Mouse (Mus musculus) kidney, postnatal 0 days (tissue): ENCODE data around the gene Taok2. TPM values are rescaled to one million over a fixed set of nuclear protein-coding genes. Genes with fewer than 3 reads are reported as not detected.

ENCODE experiments used
- ATAC-seq: fragments of 200-750 bp; cut with Nextera tagmentation; replicated peaks from 2 replicates; pipeline ENCODE4 v1.8.0; 2017; ENCODE audit warnings: low read depth, moderate number of reproducible peaks, moderate TSS enrichment, moderate library complexity; ENCODE audit not compliant: low FRiP score
- DNase-seq: peaks from one replicate; pipeline ENCODE4 v3.0.0-alpha.2; 2016; ENCODE audit warnings: low spot score
- H3K27ac ChIP-seq: fragments of 300-500 bp; sonication (generic); 2 replicates; pipeline ENCODE4 v1.5.1; 2014; ENCODE audit warnings: mild to moderate bottlenecking
- H3K27me3 ChIP-seq: fragments of 300-500 bp; sonication (generic); 2 replicates; pipeline ENCODE4 v1.6.1; 2014; ENCODE audit warnings: low read length, mixed read lengths; ENCODE audit not compliant: insufficient read depth
- H3K36me3 ChIP-seq: fragments of 300-500 bp; sonication (generic); 2 replicates; pipeline ENCODE4 v1.6.1; 2014; ENCODE audit warnings: low read length, mixed read lengths; ENCODE audit not compliant: insufficient read depth
- H3K4me1 ChIP-seq: fragments of 300-500 bp; sonication (generic); replicated peaks from 2 replicates; pipeline ENCODE4 v1.6.1; 2014; ENCODE audit warnings: antibody characterized with exemption, low read length, mixed read lengths; ENCODE audit not compliant: insufficient read depth
- H3K4me2 ChIP-seq: fragments of 300-500 bp; sonication (generic); 2 replicates; pipeline ENCODE4 v1.6.1; 2014; ENCODE audit warnings: mild to moderate bottlenecking, low read length, moderate library complexity, mixed read lengths
- H3K4me3 ChIP-seq: fragments of 300-500 bp; sonication (generic); replicated peaks from 2 replicates; pipeline ENCODE4 v1.5.1; 2014; ENCODE audit warnings: low read depth, low read length
- H3K9ac ChIP-seq: fragments of 300-500 bp; sonication (generic); 2 replicates; pipeline ENCODE4 v1.6.1; 2014; ENCODE audit warnings: low read depth, low read length
- H3K9me3 ChIP-seq: fragments of 300-500 bp; sonication (generic); replicated peaks from 2 replicates; pipeline ENCODE4 v1.6.1; 2016; ENCODE audit warnings: low read length, inconsistent platforms, mixed read lengths
- CTCF ChIP-seq: IDR thresholded peaks from 2 replicates; pipeline ENCODE4 v1.5.1; 2016; ENCODE audit warnings: antibody characterized with exemption, low read depth, mild to moderate bottlenecking, moderate library complexity
- WGBS: fragments of 180-500 bp; shearing (Covaris S2); extraction: QIAGEN DNeasy Blood & Tissue Kit; methylation state at CpG from one replicate; pipeline ENCODE4 v1.1.7; 2014; 5-methylcytosine and 5-hydroxymethylcytosine counted together
- polyA plus RNA-seq: library from polyadenylated mRNA; unstranded; fragments of >200 nt; fragmentation: Nextera tagmentation; extraction: Ambion mirVana; gene quantifications from 2 replicates; pipeline ENCODE4 v1.2.1, GENCODE M21; 2015

The Taok2 gene
- polyA plus RNA-seq, 1 experiment from 2014 or later: 26.2 TPM

DNA sequence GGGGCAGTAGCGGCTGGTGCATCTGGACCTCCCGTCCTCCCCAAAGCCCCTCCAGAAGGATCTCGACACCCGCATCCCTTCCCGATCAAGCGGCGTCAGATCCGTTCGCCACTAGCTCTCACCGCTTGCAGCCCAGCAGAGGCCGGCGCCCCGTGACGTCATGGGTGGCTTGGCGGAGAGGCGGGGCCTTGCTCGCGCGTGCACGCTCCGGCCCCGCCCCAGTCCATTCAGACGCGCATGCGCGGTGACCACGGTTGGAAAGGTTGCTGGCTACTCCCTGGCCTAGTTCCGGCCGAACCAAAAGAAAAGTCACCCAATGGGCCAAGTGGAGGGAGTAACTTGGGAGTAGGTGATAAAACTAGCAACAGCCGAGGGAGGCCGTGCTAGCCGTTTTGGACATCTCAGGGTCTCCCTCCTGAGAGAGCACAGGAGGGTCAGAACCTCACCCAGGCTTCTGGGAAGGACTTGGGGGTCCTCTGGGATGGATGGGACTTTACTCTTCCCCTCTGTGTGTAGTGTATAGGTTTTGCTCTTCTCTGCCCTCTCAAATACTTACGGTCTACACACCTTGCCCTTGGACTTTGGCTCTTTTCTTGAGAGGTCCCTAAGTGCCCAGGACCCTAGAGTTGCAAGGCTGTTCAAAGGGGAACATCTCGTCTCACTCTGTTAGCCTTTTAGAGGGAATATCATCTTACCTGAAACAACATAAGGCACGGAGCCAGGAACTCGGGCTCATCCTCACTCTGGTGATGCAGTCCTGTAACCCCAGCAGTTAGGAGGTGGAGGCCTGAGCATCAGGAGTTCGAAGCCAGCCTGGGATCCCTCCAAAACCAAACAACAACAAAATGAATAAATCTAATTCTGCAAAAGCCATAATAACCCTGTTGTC is 13.8 kb upstream of the Taok2 start:
- Histone ChIP-seq H3K27ac (peak overlapping the region; percentile 71), H3K36me3 (no peaks in the 10 kb centered on the region), H3K4me3 (peak overlapping the region; percentile 65), H3K4me1 (peaks cover 8% of the 10 kb centered on the region; the same call in 1 of the 2 replicates), H3K27me3 (no peaks in the 10 kb centered on the region), H3K9me3 (no peaks in the 10 kb centered on the region), H3K9ac (peak overlapping the region; percentile 79), H3K4me2 (peak overlapping the region; percentile 83)
- DNase-seq (peak; percentile 97), ATAC-seq (peak; percentile 96)
- 8% methylated on average over 37 of the region's 37 CpGs for WGBS
- no peak for TF ChIP-seq CTCF

- TF ChIP-seq CTCF: no peak
- no peaks in the 10 kb centered on the region for H3K36me3 ChIP-seq
- H3K4me1 ChIP-seq: peaks cover 8% of the 10 kb centered on the region; the same call in 1 of the 2 replicates
- WGBS: 17% methylated on average over 16 of the region's 16 CpGs
- peak overlapping the region; percentile 71 for H3K27ac ChIP-seq
- no peaks in the 10 kb centered on the region for H3K9me3 ChIP-seq
- peak overlapping the region; percentile 79 for H3K9ac ChIP-seq
- peak overlapping the region; percentile 83 for H3K4me2 ChIP-seq
- ATAC-seq (no peak), DNase-seq (peak; percentile 36)
- H3K4me3 ChIP-seq: peak overlapping the region; percentile 65
- H3K27me3 ChIP-seq: no peaks in the 10 kb centered on the region
Observed at GRCm38 (mm10) chr7:126897390-126898101, 13.0 kb upstream of the Taok2 start.

GRCm38 (mm10) chr7:126896912-126897311 is 12.4 kb upstream of the Taok2 start:
- TF ChIP-seq CTCF: no peak
- 85% methylated on average over 5 of the region's 5 CpGs for WGBS
- H3K4me2 ChIP-seq: peak overlapping the region; percentile 83; the same call in 1 of the 2 replicates
- no peaks in the 10 kb centered on the region for H3K36me3 ChIP-seq
- H3K4me1 ChIP-seq: peaks cover 8% of the 10 kb centered on the region; the same call in 1 of the 2 replicates
- H3K9me3 ChIP-seq: no peaks in the 10 kb centered on the region
- no peaks in the 10 kb centered on the region for H3K27me3 ChIP-seq
- ATAC-seq (no peak), DNase-seq (no peak)
- H3K27ac ChIP-seq: no peak overlapping the region
- H3K9ac ChIP-seq: 0 out of 2 replicates have a peak overlapping the region, but pooled peaks have one; percentile 27
- H3K4me3 ChIP-seq: no peak overlapping the region

DNA sequence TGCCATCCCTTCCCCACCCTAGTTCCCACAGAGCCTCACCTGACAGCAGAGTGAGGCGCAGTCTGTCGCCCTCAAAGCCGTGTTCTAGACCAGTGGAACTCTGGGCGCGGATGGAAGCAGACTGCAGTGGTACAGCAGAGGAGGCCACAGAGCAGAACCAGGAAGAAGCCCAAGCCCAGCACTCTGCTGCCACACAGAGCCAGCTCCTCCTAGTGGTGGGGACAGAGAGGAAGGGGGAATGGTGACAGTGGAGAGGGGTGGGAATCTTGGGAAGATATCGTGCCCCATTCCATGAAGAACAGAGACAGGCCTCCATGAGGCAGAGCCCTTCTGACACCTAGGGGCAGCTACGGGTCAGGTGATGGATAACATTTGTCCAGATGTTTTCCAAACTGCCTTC is 4.3 kb upstream of the Taok2 start:
- H3K4me2 ChIP-seq: no peak overlapping the region
- H3K9ac ChIP-seq: no peak overlapping the region
- H3K36me3 ChIP-seq: peaks cover 8% of the 10 kb centered on the region; the same call in 1 of the 2 replicates
- no peak overlapping the region for H3K4me3 ChIP-seq
- no peaks in the 10 kb centered on the region for H3K27me3 ChIP-seq
- no peak for ATAC-seq
- H3K27ac ChIP-seq: no peak overlapping the region
- no peaks in the 10 kb centered on the region for H3K4me1 ChIP-seq
- DNase-seq: peak; percentile 33
- TF ChIP-seq CTCF: peak; percentile 67
- H3K9me3 ChIP-seq: no peaks in the 10 kb centered on the region
- 49% methylated on average over 7 of the region's 7 CpGs for WGBS

GRCm38 (mm10) chr7:126887281-126887680 is 2.8 kb upstream of the Taok2 start:
- no peak for DNase-seq
- no peaks in the 10 kb centered on the region for H3K9me3 ChIP-seq
- no peak overlapping the region for H3K4me3 ChIP-seq
- ATAC-seq: no peak
- H3K4me1 ChIP-seq: no peaks in the 10 kb centered on the region; the same call in 1 of the 2 replicates
- H3K4me2 ChIP-seq: no peak overlapping the region
- WGBS: 78% methylated on average over 5 of the region's 5 CpGs
- no peak overlapping the region for H3K27ac ChIP-seq
- TF ChIP-seq CTCF: no peak
- no peak overlapping the region for H3K9ac ChIP-seq
- H3K36me3 ChIP-seq: peaks cover 8% of the 10 kb centered on the region; the same call in 1 of the 2 replicates
- H3K27me3 ChIP-seq: no peaks in the 10 kb centered on the region

DNA sequence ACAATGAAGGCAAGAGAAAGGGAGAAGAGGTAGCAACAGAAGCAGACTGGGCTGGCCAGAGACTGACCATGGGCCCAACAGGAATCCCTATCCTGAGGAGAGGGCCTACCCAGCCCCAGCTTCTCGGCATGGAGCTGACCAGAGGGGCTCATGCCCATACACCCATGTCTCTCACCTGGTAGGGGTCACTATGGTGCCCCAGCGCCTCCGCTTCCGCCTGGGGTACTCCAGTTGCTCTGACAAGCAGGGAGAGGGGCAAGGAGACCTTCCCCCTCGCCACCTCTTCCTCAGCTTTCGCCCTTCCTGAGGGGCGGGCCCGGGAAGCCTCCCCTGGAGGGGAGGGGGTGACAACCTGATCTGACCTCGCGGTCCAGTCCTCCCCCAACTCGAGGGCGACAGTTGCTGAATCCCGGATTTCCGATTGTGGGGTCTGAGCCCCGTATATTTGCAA is 747 bp downstream of the Taok2 start:
- DNase-seq (peak; percentile 19), ATAC-seq (no peak)
- H3K27me3 ChIP-seq: no peaks in the 10 kb centered on the region
- no peaks in the 10 kb centered on the region for H3K9me3 ChIP-seq
- WGBS: 0% methylated on average over 15 of the region's 15 CpGs
- H3K4me1 ChIP-seq: peaks cover 4% of the 10 kb centered on the region
- no peak for TF ChIP-seq CTCF
- peaks cover 17% of the 10 kb centered on the region for H3K36me3 ChIP-seq
- H3K27ac ChIP-seq: peak overlapping the region; percentile 96
- peak overlapping the region; percentile 99 for H3K4me2 ChIP-seq
- peak overlapping the region; percentile 80 for H3K4me3 ChIP-seq
- peak overlapping the region; percentile 85 for H3K9ac ChIP-seq
